Mouse (Mus musculus): ENCODE results near the gene Zfp967. TPM values are rescaled to one million over a fixed set of nuclear protein-coding genes. Genes with fewer than 3 reads are reported as not detected.
"Not testable (repeated sequence)": the region's sequence is repeated elsewhere in the genome, so short reads cannot be mapped to it uniquely, and the experiment has no call there.

Gene Zfp967
- not detected for total RNA-seq (2021)
- long read RNA-seq, experiment 1: 0 reads
- long read RNA-seq, experiment 2, partial matches to known transcripts: 1 of 2 reads
- long read RNA-seq, experiment 2, other reads (novel, unspliced or antisense): 1 of 2 reads

DNA sequence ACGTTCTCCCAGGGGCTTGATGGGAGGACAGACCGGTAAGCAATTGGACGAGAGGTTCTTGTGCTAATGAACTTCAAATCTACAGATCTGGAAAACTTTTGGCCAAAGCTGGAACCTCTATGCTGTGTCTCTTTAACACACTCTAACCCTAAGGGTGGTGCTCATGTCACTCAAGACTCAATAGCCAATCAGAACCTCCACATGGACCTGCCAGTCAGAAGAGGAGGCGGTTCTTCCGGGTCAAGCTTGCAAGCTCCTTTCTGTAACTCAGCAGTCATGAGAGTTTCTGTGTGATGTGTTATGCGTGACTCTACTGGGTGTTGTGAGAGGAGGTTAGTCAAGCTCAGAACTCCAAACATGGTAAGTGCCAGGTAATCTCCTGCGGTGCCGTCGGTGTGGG is at the start of gene Zfp967:
TSS of gene Zfp967 (plus strand) at position 301 of the 400 bp plus-strand sequence.
- not testable (repeated sequence) for DNase-seq (ENCODE audit: low spot score in 2 of 2)

DNA sequence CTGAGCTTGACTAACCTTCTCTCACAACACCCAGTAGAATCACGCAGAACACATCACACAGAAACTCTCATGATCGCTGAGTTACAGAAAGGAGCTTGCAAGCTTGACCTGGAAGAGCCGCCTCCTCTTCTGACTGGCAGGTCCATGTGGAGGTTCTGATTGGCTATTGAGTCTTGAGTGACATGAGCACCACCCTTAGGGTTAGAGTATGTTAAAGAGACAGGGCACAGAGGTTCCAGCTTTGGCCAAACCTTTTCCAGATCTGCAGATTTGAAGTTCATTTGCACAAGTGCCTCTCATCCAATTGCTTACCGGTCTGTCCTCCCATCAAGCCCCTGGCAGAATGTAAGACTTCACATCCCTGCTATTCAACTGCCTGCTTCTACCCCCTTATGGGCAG is 34.2 kb upstream of the Zfp967 start, which contains the start of gene Gm14434:
TSS of gene Gm14434 (minus strand) at position 101 of the 400 bp plus-strand sequence.
- DNase-seq (ENCODE audit: low spot score in 2 of 2): not testable (repeated sequence)

Other genes starting within 250 kb of the Zfp967 start
- not detected for gene Gm11009, start 201.6 kb upstream of the Zfp967 start, total RNA-seq (2021)
- 10 to 100 TPM; 11.7 to 16.7 TPM for gene Gm14435, start 97.5 kb upstream of the Zfp967 start, total RNA-seq (2021)
- under 1 TPM in 1 of 2 experiments, not detected in 1; 0.99 TPM for gene Gm14434, start 34.3 kb upstream of the Zfp967 start, total RNA-seq (2021)
- gene Gm14308, start 115.3 kb downstream of the Zfp967 start, total RNA-seq (2021): 1 to 10 TPM; 2.8 to 3.2 TPM
- gene Zfp973, start 149.5 kb downstream of the Zfp967 start, total RNA-seq (2021): 10 to 100 TPM; 11.1 to 13.1 TPM
- gene Gm14305, start 187.3 kb downstream of the Zfp967 start, total RNA-seq (2021): 10 to 100 TPM; 11.1 to 11.6 TPM

Data from adrenal gland, adult 18-20 months (tissue).